Mouse (Mus musculus) embryonic facial prominence, embryonic 11.5 days (tissue): ENCODE data around the gene Brd4. TPM values are rescaled to one million over a fixed set of nuclear protein-coding genes. Genes with fewer than 3 reads are reported as not detected.

Experiments used
- ATAC-seq: fragments of 200-750 bp; cut with Nextera tagmentation; replicated peaks from 2 replicates; pipeline ENCODE4 v1.8.0; 2017; ENCODE audit warnings: low read depth; ENCODE audit not compliant: insufficient number of reproducible peaks, low FRiP score, low TSS enrichment
- DNase-seq: peaks from one replicate; pipeline ENCODE4 v3.0.0-alpha.2; 2015; ENCODE audit warnings: low spot score
- H3K27ac ChIP-seq: fragments of 300-500 bp; sonication (generic); replicated peaks from 2 replicates; pipeline ENCODE4 v1.5.1; 2014; ENCODE audit warnings: mild to moderate bottlenecking, low read depth, low read length, control low read depth
- H3K27me3 ChIP-seq: fragments of 300-500 bp; sonication (generic); 2 replicates; pipeline ENCODE4 v1.6.1; 2014; ENCODE audit warnings: mild to moderate bottlenecking, low read length, moderate library complexity, mixed read lengths; ENCODE audit not compliant: control insufficient read depth, insufficient read depth
- H3K36me3 ChIP-seq: fragments of 300-500 bp; sonication (generic); replicated peaks from 2 replicates; pipeline ENCODE4 v1.6.1; 2014; ENCODE audit warnings: low read depth, mild to moderate bottlenecking, low read length, moderate library complexity, mixed read lengths; ENCODE audit not compliant: control insufficient read depth, insufficient read depth
- H3K4me1 ChIP-seq: fragments of 300-500 bp; sonication (generic); 2 replicates; pipeline ENCODE4 v1.6.1; 2014; ENCODE audit warnings: low read length, mixed read lengths; ENCODE audit not compliant: control insufficient read depth, insufficient read depth
- H3K4me2 ChIP-seq: fragments of 300-500 bp; sonication (generic); 2 replicates; pipeline ENCODE4 v1.6.1; 2014; ENCODE audit warnings: low read depth, mild to moderate bottlenecking, control low read depth, low read length, moderate library complexity
- H3K4me3 ChIP-seq: fragments of 300-500 bp; sonication (generic); 2 replicates; pipeline ENCODE4 v1.5.1; 2014; ENCODE audit warnings: low read depth, low read length, control low read depth
- H3K9ac ChIP-seq: fragments of 300-500 bp; sonication (generic); replicated peaks from 2 replicates; pipeline ENCODE4 v1.6.1; 2014; ENCODE audit warnings: mild to moderate bottlenecking, control low read depth, low read length
- H3K9me3 ChIP-seq: fragments of 300-500 bp; sonication (generic); replicated peaks from 2 replicates; pipeline ENCODE4 v1.6.1; 2016; ENCODE audit warnings: mild to moderate bottlenecking, low read length, inconsistent platforms, mixed read lengths; ENCODE audit not compliant: control insufficient read depth
- WGBS: fragments of 180-500 bp; shearing (Covaris S2); extraction: QIAGEN DNeasy Blood & Tissue Kit; methylation state at CpG from one replicate; pipeline ENCODE4 v1.1.7; 2014; 5-methylcytosine and 5-hydroxymethylcytosine counted together
- polyA plus RNA-seq: library from polyadenylated mRNA; unstranded; fragments of >200 nt; fragmentation: Nextera tagmentation; extraction: Ambion mirVana; gene quantifications from 2 replicates; pipeline ENCODE4 v1.2.1, GENCODE M21; 2014

Gene Brd4
- polyA plus RNA-seq, 1 experiment from 2014 or later, result 81.5 TPM

DNA sequence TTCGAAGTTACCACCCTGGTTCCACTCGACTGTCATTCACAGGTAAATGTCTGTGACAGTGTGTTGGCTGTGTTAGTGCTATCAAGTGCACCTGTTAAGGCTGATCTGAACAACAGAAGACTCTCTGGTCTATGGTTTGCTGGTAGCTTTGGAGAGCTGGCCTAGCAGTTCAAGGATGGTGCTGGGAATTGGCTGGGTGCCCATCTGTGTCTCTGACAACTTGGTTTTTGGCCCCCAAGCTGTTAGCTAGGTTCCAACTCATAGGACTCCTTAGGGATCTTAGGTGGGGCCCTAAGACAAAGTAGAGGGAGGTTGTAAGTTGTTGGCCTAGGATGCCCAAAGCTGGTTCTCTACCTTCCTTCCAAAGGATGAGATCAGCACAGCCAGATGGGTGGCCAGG, 84.7 kb downstream of the Brd4 start:
- no peaks in the 10 kb centered on the region for H3K4me1 ChIP-seq
- no peak overlapping the region for H3K4me2 ChIP-seq
- no peak overlapping the region for H3K27ac ChIP-seq
- ATAC-seq, result no peak
- H3K9ac ChIP-seq, result no peak overlapping the region
- H3K4me3 ChIP-seq, result no peak overlapping the region
- no peak for DNase-seq
- no peaks in the 10 kb centered on the region for H3K9me3 ChIP-seq
- H3K27me3 ChIP-seq, result no peaks in the 10 kb centered on the region
- 95% methylated on average over 2 of the region's 2 CpGs for WGBS
- H3K36me3 ChIP-seq, result peaks cover 30% of the 10 kb centered on the region

DNA sequence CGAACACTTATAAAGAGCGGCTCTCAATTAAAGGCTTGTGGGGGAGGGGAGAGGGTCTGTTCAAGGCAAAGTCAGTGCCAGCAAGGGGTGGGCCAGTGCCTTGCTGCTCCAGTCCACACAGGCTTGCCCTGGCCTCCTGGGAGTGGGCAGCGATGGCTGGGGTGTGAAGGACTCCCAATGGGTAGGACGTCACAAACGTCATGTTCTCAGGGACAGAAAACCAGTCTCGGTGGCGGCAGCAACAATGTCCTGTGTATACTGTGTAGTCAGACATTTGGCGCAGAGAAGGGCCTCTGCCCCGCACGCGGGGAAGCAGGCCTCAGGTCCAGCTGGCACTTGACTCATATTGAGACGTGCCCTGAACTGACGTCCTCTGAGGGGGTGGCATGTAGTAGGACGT, 87.4 kb downstream of the Brd4 start:
- 94% methylated on average over 14 of the region's 14 CpGs for WGBS
- H3K27ac ChIP-seq, result no peak overlapping the region
- no peaks in the 10 kb centered on the region for H3K9me3 ChIP-seq
- DNase-seq, result no peak
- H3K9ac ChIP-seq, result no peak overlapping the region
- H3K4me3 ChIP-seq, result no peak overlapping the region
- H3K4me1 ChIP-seq, result no peaks in the 10 kb centered on the region
- ATAC-seq, result no peak
- H3K36me3 ChIP-seq, result peaks cover 24% of the 10 kb centered on the region
- H3K4me2 ChIP-seq, result no peak overlapping the region
- no peaks in the 10 kb centered on the region for H3K27me3 ChIP-seq

DNA sequence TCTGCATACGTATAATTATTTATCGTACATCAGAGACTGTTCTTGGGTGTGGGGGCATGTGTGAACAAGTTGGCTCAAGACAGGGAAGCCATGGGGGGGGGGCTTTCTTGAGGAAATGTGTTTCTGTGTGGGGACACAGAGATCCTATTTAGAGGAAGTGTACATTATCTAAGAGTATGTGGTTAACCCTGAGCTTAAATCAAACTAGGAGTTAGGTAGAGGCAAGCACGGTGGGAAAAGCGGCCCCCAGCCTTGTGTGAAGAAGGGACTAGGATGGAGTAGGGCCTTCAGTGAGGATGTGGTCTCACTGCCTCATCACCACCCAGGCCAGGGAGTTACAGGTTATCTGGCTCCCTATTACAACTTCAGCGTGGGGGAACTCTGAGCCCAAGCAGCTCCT, 88.8 kb downstream of the Brd4 start:
- Histone ChIP-seq H3K4me2 (no peak overlapping the region), H3K9ac (no peak overlapping the region), H3K36me3 (peaks cover 20% of the 10 kb centered on the region), H3K4me3 (no peak overlapping the region), H3K9me3 (no peaks in the 10 kb centered on the region), H3K4me1 (no peaks in the 10 kb centered on the region), H3K27me3 (no peaks in the 10 kb centered on the region), H3K27ac (no peak overlapping the region)
- WGBS, result 89% methylated on average over 5 of the region's 5 CpGs
- DNase-seq (no peak), ATAC-seq (no peak)

DNA sequence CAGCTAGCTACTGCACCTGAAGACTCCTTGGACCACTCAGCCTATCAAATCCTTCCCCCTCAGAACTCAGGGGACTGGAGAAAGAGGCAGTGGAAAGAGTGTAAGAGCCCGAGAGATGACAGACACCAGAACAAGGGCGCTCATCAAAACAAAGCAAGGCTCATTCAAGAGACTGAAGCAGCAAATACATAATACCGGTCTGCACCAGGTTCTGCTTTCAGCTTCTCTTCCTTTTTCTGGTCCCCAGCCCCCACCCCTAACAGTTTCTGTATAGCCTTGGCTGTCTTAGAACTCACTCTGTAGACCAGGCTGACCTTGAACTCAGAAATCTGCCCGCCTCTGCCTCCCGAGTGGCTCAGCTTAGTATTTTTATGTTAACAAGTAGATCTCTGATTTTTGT, 91.5 kb downstream of the Brd4 start:
- ATAC-seq, result no peak
- Histone ChIP-seq H3K4me2 (no peak overlapping the region), H3K4me3 (no peak overlapping the region), H3K27ac (no peak overlapping the region), H3K27me3 (peaks cover 11% of the 10 kb centered on the region), H3K36me3 (peaks cover 6% of the 10 kb centered on the region), H3K4me1 (peaks cover 4% of the 10 kb centered on the region; the same call in 1 of the 2 replicates), H3K9me3 (no peaks in the 10 kb centered on the region), H3K9ac (no peak overlapping the region)
- DNase-seq, result no peak
- WGBS, result 87% methylated on average over 5 of the region's 5 CpGs

DNA sequence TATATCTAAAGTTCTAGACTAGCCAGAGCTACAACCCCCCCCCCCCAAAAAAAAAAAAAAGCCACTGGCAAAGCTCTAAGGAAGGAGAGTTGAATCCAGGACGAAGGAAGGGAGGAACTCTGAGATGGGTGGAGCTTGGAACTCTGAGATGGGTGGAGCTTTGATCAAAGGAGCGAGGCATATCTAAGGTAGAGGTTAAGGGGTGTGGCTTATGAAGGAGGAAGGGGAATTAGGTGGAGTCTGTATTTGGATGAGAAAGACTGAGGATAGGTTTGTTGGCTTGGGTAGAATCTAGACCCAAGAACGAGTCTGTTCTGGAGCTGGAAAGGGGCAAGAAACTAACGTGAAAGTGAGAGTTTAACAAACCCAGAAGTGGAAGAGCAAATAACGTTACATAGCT, 94.7 kb downstream of the Brd4 start:
- 12% methylated on average over 5 of the region's 5 CpGs for WGBS
- Histone ChIP-seq H3K4me1 (peaks cover 4% of the 10 kb centered on the region; the same call in 1 of the 2 replicates), H3K9ac (no peak overlapping the region), H3K9me3 (no peaks in the 10 kb centered on the region), H3K4me3 (no peak overlapping the region; the same call in 1 of the 2 replicates), H3K4me2 (no peak overlapping the region; the same call in 1 of the 2 replicates), H3K27me3 (peaks cover 11% of the 10 kb centered on the region), H3K27ac (no peak overlapping the region), H3K36me3 (no peaks in the 10 kb centered on the region)
- no peak for DNase-seq
- no peak for ATAC-seq

DNA sequence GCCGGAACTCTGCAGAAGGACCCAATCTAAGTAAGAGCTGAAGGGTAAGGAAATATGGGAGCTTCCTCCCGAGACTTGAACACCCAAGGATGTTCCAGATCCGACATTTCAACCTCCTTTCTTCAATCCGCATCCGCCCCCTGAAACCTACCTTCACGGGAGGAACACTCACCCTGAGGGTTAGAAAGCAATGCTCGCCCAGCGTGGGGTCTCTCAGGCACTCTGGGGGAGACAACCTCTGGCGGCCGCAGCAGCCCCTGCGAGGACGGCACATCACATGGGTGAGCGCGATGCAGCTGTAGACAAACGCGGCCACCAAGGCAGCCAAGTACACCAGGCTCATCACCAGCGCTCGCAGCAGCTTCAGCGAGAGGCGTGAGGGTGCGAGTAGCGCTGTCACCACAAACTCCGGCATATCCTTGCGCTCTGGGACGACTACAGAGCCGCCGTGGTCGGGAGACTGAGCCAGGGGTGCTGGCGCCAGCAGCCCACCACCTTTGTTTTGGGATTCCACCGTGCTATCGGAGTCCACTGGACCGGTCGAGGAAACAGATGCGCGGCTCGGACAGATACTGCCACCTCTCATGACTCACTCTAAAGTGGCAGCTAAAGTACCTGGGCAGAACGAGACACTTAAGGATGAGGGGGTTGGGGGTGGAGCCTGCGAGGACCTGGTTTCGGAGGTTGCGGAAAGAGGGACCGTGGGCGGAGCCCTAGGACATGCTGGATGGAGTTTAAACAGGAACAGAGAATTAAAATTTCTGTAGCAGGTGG, 95.5 kb downstream of the Brd4 start, which contains the start of gene Ephx3:
Gene Ephx3, minus strand, starts transcription at position 687 of the 774 bp plus-strand sequence.
- Histone ChIP-seq H3K9ac (peak within 1 kb of the TSS; percentile 44), H3K36me3 (no peaks in the 10 kb centered on the region), H3K9me3 (no peaks in the 10 kb centered on the region), H3K4me3 (peak within 1 kb of the TSS; percentile 37), H3K27me3 (peaks cover 11% of the 10 kb centered on the region), H3K27ac (no peak within 1 kb of the TSS), H3K4me1 (peaks cover 4% of the 10 kb centered on the region; the same call in 1 of the 2 replicates), H3K4me2 (peak within 1 kb of the TSS; percentile 80)
- no peak for ATAC-seq
- 4% methylated on average over 42 of the region's 42 CpGs for WGBS
- peak; percentile 32 for DNase-seq

DNA sequence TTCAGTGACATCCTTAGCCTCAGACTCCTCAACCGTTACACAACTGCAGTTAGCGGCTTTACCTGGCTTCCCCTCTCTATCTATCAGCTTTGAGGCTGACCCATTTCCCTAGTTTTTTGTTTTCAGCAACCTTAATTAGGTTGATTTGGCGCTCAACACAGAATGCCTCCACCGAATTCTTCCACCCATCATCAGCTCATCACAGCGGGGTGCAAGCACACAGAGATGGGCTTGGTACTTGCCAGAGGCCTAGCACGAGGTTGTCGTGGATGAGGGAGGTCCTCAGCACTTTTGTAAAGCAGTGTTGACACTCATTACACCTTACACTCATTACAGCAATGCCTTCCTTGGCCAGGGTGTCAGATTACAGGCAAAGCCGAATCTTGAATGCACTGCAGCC, 101.5 kb downstream of the Brd4 start:
- no peak overlapping the region for H3K4me3 ChIP-seq
- H3K36me3 ChIP-seq, result no peaks in the 10 kb centered on the region
- WGBS, result 26% methylated on average over 8 of the region's 8 CpGs
- no peak overlapping the region for H3K9ac ChIP-seq
- H3K4me1 ChIP-seq, result no peaks in the 10 kb centered on the region
- no peak overlapping the region; the same call in 1 of the 2 replicates for H3K4me2 ChIP-seq
- DNase-seq (peak; percentile 6), ATAC-seq (no peak)
- no peak overlapping the region for H3K27ac ChIP-seq
- H3K27me3 ChIP-seq, result no peaks in the 10 kb centered on the region
- H3K9me3 ChIP-seq, result no peaks in the 10 kb centered on the region

DNA sequence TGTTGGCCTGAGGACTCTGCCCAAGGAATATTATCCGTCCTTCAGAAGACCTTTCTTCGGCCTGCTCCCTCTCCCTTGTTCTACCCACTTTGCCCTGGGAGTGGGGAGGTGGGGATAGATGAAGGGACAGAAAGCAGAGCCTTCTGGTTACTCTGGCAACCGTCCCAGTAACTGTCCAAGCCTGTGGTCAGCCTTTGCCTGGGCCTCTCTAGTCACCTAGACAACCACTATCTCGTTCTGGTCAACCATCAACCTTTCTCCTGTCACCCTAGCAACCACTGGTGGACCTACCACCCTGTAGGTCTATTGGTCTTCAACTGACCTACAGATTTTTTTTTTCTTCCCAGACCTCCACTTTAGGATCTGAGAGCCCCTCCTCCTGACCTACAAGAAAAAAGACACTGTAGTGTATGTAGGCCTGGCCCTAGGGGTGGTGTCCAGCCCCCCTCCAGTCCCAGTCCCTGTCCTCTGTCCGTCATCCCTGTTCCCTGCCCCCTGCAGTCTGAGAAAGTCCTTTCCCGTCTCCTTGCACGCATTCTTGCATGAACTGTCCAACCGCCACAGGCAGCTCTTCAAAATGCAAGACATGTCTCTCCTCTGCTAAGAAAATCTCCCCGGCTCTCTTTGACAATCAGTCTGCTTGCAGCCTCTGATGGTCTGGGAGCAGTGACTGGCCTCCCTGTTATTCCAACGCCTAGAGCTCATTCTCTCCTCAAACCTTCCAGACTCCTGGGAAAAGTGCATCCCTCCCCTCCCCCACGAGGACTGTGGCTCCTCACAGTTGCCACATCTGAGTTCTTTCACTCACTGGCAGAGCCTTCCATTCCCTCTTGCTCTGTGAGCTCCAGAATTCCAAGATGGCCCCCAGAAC, 104.7 kb downstream of the Brd4 start:
- no peak overlapping the region for H3K4me3 ChIP-seq
- no peak overlapping the region for H3K9ac ChIP-seq
- DNase-seq (no peak), ATAC-seq (peak; percentile 75; the same call in 1 of the 2 replicates)
- H3K27me3 ChIP-seq, result no peaks in the 10 kb centered on the region
- WGBS, result 58% methylated on average over 11 of the region's 11 CpGs
- no peak overlapping the region for H3K4me2 ChIP-seq
- H3K9me3 ChIP-seq, result no peaks in the 10 kb centered on the region
- no peaks in the 10 kb centered on the region for H3K36me3 ChIP-seq
- no peak overlapping the region for H3K27ac ChIP-seq
- no peaks in the 10 kb centered on the region for H3K4me1 ChIP-seq
